Mouse (Mus musculus) ES-E14 (cell line): ENCODE measurements at regions not wholly inside any gene's neighbourhood (a gene's known extent, or its start where the extent isn't known, plus 50 kb on each side); places are given as distances from the start of the nearest gene placed in this dataset.

Source experiments
- CHD2 ChIP-seq: IDR thresholded peaks from 2 replicates; pipeline ENCODE4 v1.6.1; 2014; ENCODE audit warnings: mild to moderate bottlenecking, low read depth, low read length, inconsistent platforms
- HCFC1 ChIP-seq: IDR thresholded peaks from 2 replicates; pipeline ENCODE4 v1.6.1; 2012; ENCODE audit warnings: low read length, inconsistent platforms, borderline replicate concordance; ENCODE audit not compliant: insufficient read depth
- MAFK ChIP-seq: IDR thresholded peaks from 2 replicates; pipeline ENCODE4 v1.6.1; 2014; ENCODE audit warnings: mild to moderate bottlenecking, low read depth, low read length, inconsistent platforms; ENCODE audit not compliant: insufficient read depth
- ZC3H11A ChIP-seq: IDR thresholded peaks from 2 replicates; pipeline ENCODE4 v1.6.1; 2012; ENCODE audit warnings: low read depth, mild to moderate bottlenecking, inconsistent platforms, low read length, borderline replicate concordance
- ZNF384 ChIP-seq: IDR thresholded peaks from 2 replicates; pipeline ENCODE4 v1.6.1; 2012; ENCODE audit warnings: low read depth, low read length, inconsistent platforms

- TF ChIP-seq HCFC1, result no peak
- TF ChIP-seq MAFK, result no peak
- no peak for TF ChIP-seq ZC3H11A
- TF ChIP-seq CHD2, result no peak
- TF ChIP-seq ZNF384, result no peak
Observed at GRCm38 (mm10) chr9:33954319-33954718, 531.4 kb upstream of the Kirrel3 start.
